Mouse (Mus musculus) liver, adult 2 months (tissue): Measurements from ENCODE around the gene Ptpru.

Source experiments
- CTCF ChIP-seq: fragments of 200-500 bp; IDR thresholded peaks from 2 replicates; pipeline ENCODE4 v1.5.1; 2011; ENCODE audit warnings: low read depth, low read length, control low read depth
- POLR2A ChIP-seq: fragments of 200-500 bp; IDR thresholded peaks from 2 replicates; pipeline ENCODE4 v1.6.1; 2011; ENCODE audit warnings: low read length, control low read depth; ENCODE audit not compliant: insufficient read depth; ENCODE audit errors: extremely low read depth

DNA sequence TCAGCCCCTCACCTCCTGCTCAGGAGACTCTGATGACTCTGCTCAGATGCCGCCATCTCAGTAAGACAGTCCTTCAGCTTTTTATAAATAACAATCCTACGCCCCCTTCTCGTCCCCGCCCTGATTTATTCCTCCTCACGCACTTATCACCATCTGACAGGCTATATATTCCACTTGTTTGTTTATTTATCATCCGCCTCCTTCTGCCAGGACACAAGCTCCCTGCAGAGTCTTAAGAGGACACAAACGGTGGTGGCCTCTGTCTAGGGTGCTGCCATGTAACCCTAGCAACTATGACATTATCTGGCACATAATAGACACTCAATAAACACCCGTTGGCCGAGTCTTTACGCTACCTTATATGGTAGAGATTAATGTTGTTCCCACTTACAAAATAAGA, 22.3 kb downstream of the Ptpru start:
- TF ChIP-seq POLR2A (no peak), CTCF (no peak)
